Mouse (Mus musculus) liver, embryonic 16.5 days (tissue): ENCODE data around the gene Tead3. TPM values are rescaled to one million over a fixed set of nuclear protein-coding genes. Genes with fewer than 3 reads are reported as not detected.
A peak's percentile ranks its signal among the peaks of the same experiment; 100 is the strongest.
"Not testable (repeated sequence)": the region's sequence is repeated elsewhere in the genome, so short reads cannot be mapped to it uniquely, and the experiment has no call there.

Experiments
- ATAC-seq: fragments of 200-750 bp; cut with Nextera tagmentation; 2 replicates; pipeline ENCODE4 v1.8.0; 2017; ENCODE audit warnings: low read depth, mild to moderate bottlenecking, moderate number of reproducible peaks, moderate library complexity
- H3K27ac ChIP-seq: fragments of 300-500 bp; sonication (generic); 2 replicates; pipeline ENCODE4 v1.5.1; 2014; ENCODE audit warnings: mild to moderate bottlenecking, low read length
- H3K27me3 ChIP-seq: fragments of 300-500 bp; sonication (generic); 2 replicates; pipeline ENCODE4 v1.6.1; 2014; ENCODE audit warnings: low read depth, low read length, mixed read lengths; ENCODE audit not compliant: control insufficient read depth, insufficient read depth
- H3K36me3 ChIP-seq: fragments of 300-500 bp; sonication (generic); 2 replicates; pipeline ENCODE4 v1.6.1; 2014; ENCODE audit warnings: mild to moderate bottlenecking; ENCODE audit not compliant: control insufficient read depth, insufficient read depth
- H3K4me1 ChIP-seq: fragments of 300-500 bp; sonication (generic); 2 replicates; pipeline ENCODE4 v1.6.1; 2014; ENCODE audit warnings: low read depth, low read length, mixed read lengths; ENCODE audit not compliant: control insufficient read depth
- H3K4me2 ChIP-seq: fragments of 300-500 bp; sonication (generic); 2 replicates; pipeline ENCODE4 v1.6.1; 2014; ENCODE audit warnings: low read depth, low read length, mixed read lengths
- H3K4me3 ChIP-seq: fragments of 300-500 bp; sonication (generic); 2 replicates; pipeline ENCODE4 v1.5.1; 2014; ENCODE audit warnings: low read depth, mild to moderate bottlenecking, low read length
- H3K9ac ChIP-seq: fragments of 300-500 bp; sonication (generic); 2 replicates; pipeline ENCODE4 v1.6.1; 2014; ENCODE audit warnings: low read depth, low read length
- H3K9me3 ChIP-seq: fragments of 300-500 bp; sonication (generic); replicated peaks from 2 replicates; pipeline ENCODE4 v1.6.1; 2016; ENCODE audit warnings: low read length; ENCODE audit not compliant: control insufficient read depth
- WGBS: fragments of 180-500 bp; shearing (Covaris S2); extraction: QIAGEN DNeasy Blood & Tissue Kit; methylation state at CpG from one replicate; pipeline ENCODE4 v1.1.7; 2014; ENCODE audit not compliant: insufficient replicate concordance; 5-methylcytosine and 5-hydroxymethylcytosine counted together
- polyA plus RNA-seq: library from polyadenylated mRNA; unstranded; fragments of >200 nt; fragmentation: Nextera tagmentation; extraction: Ambion mirVana; gene quantifications from 2 replicates; pipeline ENCODE4 v1.2.1, GENCODE M21; 2015

The Tead3 gene
- polyA plus RNA-seq, 1 experiment from 2014 or later = 0.52 TPM

DNA sequence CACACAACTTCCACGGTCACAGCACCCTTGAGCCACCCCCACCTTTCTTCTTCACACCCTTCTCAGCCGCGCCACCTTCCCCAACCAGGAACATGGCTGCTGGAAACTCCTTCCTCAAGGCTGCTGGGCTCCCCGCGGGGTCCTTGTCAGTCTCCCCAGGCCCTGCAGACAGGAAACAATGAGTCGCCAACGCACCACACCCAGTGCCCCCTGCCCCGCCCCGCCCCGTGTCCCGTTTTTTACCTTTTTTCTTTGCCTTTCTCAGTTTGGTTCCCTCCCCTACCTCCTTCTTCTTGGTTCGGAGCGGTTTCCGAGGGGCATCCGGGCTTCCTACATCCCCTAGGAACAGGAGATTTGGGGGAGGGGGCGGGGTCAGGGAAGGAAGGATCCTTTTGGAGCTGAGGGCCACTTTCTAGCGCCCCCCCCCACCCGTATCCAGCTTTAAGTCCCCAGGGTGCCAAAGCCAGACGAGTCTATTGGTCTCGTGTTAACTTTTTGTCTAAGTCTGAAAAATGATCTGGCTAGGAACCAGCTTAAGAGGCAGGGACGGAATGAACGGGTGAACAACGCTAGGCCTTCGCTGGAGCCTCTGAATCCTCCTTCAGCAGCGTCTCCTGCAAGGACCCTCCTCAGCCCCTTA, 12.2 kb upstream of the Tead3 start:
- H3K36me3 ChIP-seq = no peaks in the 10 kb centered on the region
- WGBS = 2% methylated on average over 25 of the region's 25 CpGs
- H3K27me3 ChIP-seq = peaks cover 72% of the 10 kb centered on the region
- H3K4me1 ChIP-seq = peaks cover 3% of the 10 kb centered on the region; the same call in 1 of the 2 replicates
- no peak overlapping the region for H3K9ac ChIP-seq
- no peak overlapping the region for H3K27ac ChIP-seq
- H3K4me2 ChIP-seq = 0 out of 2 replicates have a peak overlapping the region, but pooled peaks have one; percentile 13
- no peak for ATAC-seq
- no peak overlapping the region for H3K4me3 ChIP-seq
- no peaks in the 10 kb centered on the region for H3K9me3 ChIP-seq

DNA sequence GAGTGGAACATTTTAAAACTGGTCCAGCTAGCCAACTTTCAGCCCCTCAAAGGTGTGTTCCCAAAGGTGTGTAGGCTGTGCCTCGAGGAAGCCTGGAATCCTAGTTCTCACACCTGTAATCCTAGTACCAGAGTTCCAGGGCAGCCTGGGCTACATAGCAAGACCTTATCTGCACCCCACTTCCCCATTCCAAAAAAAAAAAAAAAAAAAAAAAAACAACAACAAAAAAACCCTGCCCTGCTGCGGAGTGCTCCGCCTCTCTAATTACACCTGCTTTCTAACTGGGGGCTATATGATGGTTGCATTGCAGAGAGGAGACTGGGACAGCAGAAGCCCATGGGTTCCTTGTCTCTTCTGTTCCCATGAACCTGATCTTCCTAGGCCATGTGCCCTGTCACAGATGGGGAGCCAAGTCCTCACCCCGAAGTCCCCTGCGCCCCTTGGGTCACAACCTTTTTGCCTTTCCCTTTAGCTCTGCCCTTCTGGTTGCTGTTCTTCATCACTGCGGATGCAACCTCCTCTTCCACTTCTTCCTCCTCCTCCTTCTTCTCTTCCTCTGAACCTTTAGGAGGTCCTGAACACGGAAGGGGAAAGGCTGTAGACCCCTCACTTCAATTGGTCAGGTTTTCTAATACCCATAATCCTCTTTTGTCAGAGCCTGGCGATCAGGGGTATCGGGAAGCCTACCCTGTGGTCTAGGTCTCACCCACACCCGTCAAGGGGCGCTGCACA, 11.5 kb upstream of the Tead3 start:
- no peaks in the 10 kb centered on the region for H3K9me3 ChIP-seq
- no peak for ATAC-seq
- no peak overlapping the region for H3K4me3 ChIP-seq
- no peaks in the 10 kb centered on the region for H3K36me3 ChIP-seq
- H3K4me1 ChIP-seq = peaks cover 3% of the 10 kb centered on the region; the same call in 1 of the 2 replicates
- H3K27ac ChIP-seq = no peak overlapping the region
- no peak overlapping the region for H3K4me2 ChIP-seq
- no peak overlapping the region for H3K9ac ChIP-seq
- peaks cover 72% of the 10 kb centered on the region for H3K27me3 ChIP-seq
- WGBS = 26% methylated on average over 11 of the region's 11 CpGs

- no peak for ATAC-seq
- Histone ChIP-seq H3K27me3 (peaks cover 67% of the 10 kb centered on the region), H3K4me2 (no peak overlapping the region), H3K27ac (no peak overlapping the region), H3K4me3 (no peak overlapping the region), H3K9me3 (no peaks in the 10 kb centered on the region), H3K36me3 (no peaks in the 10 kb centered on the region), H3K9ac (no peak overlapping the region), H3K4me1 (peaks cover 3% of the 10 kb centered on the region; the same call in 1 of the 2 replicates)
- WGBS = 58% methylated on average over 9 of the region's 9 CpGs
Observed at GRCm38 (mm10) chr17:28360531-28361277, 10.1 kb upstream of the Tead3 start.

- H3K27me3 ChIP-seq = peaks cover 49% of the 10 kb centered on the region
- H3K27ac ChIP-seq, H3K4me3 ChIP-seq, H3K9ac ChIP-seq, H3K9me3 ChIP-seq, H3K4me1 ChIP-seq, H3K4me2 ChIP-seq, ATAC-seq, H3K36me3 ChIP-seq: not testable (repeated sequence)
- 23% methylated on average over 24 of the region's 24 CpGs for WGBS
Observed at GRCm38 (mm10) chr17:28358576-28359261, 8.1 kb upstream of the Tead3 start.

DNA sequence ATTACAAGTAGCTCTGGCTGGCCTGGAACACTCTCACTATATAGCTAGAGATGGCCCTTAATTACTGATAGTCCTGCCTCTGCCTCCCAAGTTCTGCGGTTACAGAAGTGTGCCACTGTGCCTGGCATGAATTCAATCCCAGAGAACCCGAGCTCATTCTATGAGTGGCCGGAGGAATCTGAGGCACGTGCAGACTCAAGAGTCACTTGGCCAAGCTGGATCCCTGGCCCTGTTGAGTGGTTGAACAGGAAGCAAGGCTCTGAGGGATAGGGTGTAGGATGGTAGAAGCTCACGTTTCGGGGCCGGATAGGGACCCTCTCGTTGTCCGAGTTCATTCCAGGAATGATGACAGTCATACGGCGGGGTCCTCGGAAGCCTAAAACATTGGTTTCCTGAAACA, 5.3 kb upstream of the Tead3 start:
- Histone ChIP-seq H3K4me1 (peaks cover 15% of the 10 kb centered on the region), H3K9ac (no peak overlapping the region), H3K27me3 (peaks cover 32% of the 10 kb centered on the region), H3K9me3 (no peaks in the 10 kb centered on the region), H3K4me2 (no peak overlapping the region), H3K4me3 (no peak overlapping the region), H3K36me3 (no peaks in the 10 kb centered on the region), H3K27ac (no peak overlapping the region)
- 77% methylated on average over 12 of the region's 12 CpGs for WGBS
- ATAC-seq = no peak

GRCm38 (mm10) chr17:28352018-28352417, 1.4 kb upstream of the Tead3 start:
- Histone ChIP-seq H3K9ac (no peak overlapping the region), H3K4me2 (peak overlapping the region; percentile 95), H3K4me3 (peak overlapping the region; percentile 69; the same call in 1 of the 2 replicates), H3K27me3 (peaks cover 37% of the 10 kb centered on the region), H3K4me1 (peaks cover 16% of the 10 kb centered on the region), H3K9me3 (no peaks in the 10 kb centered on the region), H3K36me3 (no peaks in the 10 kb centered on the region), H3K27ac (no peak overlapping the region)
- WGBS = 12% methylated on average over 11 of the region's 11 CpGs
- peak; percentile 49 for ATAC-seq

GRCm38 (mm10) chr17:28351353-28351890, 805 bp upstream of the Tead3 start:
- H3K4me1 ChIP-seq = peaks cover 16% of the 10 kb centered on the region
- peaks cover 37% of the 10 kb centered on the region for H3K27me3 ChIP-seq
- peak overlapping the region; percentile 63 for H3K9ac ChIP-seq
- WGBS = 2% methylated on average over 28 of the region's 29 CpGs
- H3K4me3 ChIP-seq = peak overlapping the region; percentile 69
- peak overlapping the region; percentile 57; the same call in 1 of the 2 replicates for H3K27ac ChIP-seq
- ATAC-seq = no peak
- H3K36me3 ChIP-seq = no peaks in the 10 kb centered on the region
- no peaks in the 10 kb centered on the region for H3K9me3 ChIP-seq
- peak overlapping the region; percentile 95 for H3K4me2 ChIP-seq

DNA sequence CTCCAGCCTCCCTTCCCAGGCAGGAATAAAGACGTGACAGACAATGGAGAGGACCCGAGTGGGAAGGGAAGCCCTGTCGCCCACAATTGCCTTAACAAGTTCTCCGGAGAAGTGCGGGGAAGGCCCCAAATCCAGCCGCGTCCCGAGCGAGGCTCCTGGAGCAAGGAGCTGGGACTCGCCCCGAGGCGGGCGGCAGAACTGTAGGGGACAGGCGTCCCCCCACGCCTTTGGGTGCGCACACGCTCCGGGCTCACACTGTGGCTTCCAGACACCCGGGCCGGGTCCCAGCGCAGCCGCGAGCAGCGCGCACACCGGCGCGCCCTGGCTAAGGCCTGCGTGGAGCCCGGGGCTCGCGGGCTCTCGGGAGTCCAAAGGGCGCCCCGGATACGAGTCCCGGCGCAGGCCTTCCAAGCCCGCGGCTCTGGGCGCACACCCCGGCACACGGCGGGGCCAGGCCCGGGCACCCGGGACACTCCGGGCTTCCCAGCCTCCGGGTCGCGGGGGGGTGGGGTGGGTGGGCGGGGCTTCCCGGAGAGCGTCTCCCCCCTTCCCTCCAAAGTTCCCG, 634 bp downstream of the Tead3 start:
- Histone ChIP-seq H3K9me3 (no peaks in the 10 kb centered on the region), H3K27ac (peak overlapping the region; percentile 55), H3K4me3 (peak overlapping the region; percentile 69), H3K4me1 (peaks cover 24% of the 10 kb centered on the region), H3K4me2 (peak overlapping the region; percentile 95), H3K27me3 (peaks cover 46% of the 10 kb centered on the region), H3K36me3 (no peaks in the 10 kb centered on the region), H3K9ac (peak overlapping the region; percentile 57)
- under 1% methylated on average over 52 of the region's 54 CpGs for WGBS
- ATAC-seq = peak; percentile 59
